Mouse (Mus musculus) liver, adult (tissue): ENCODE data around the gene Olfr11.

Experiments
- GATA4 ChIP-seq: IDR thresholded peaks from 2 replicates; pipeline ENCODE4 v1.6.1; 2014; ENCODE audit warnings: mild to moderate bottlenecking, low read length; ENCODE audit not compliant: insufficient replicate concordance

Gene Olfr11

DNA sequence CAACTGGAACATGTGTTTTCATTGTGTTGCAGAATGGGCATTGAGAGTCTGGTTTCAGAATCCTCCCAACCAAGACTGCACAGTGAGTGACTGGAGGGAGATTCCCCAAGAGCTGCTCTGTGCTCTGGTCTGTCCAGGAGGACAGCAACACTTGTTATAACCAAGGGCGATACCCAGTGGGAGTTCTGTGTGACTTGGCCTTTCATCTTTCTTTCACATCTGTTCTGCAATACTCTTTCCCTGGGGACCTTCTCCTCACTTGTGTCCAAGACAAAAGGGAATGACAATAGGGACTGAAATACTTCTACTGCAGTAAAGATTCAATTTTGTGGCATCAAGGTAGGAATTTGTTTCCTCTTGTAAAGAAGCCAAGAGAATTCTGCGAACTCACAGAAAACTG, at the start of gene Olfr11:
TSS of gene Olfr11 (minus strand) at position 101 of the 400 bp plus-strand sequence.
- TF ChIP-seq GATA4 = no peak

DNA sequence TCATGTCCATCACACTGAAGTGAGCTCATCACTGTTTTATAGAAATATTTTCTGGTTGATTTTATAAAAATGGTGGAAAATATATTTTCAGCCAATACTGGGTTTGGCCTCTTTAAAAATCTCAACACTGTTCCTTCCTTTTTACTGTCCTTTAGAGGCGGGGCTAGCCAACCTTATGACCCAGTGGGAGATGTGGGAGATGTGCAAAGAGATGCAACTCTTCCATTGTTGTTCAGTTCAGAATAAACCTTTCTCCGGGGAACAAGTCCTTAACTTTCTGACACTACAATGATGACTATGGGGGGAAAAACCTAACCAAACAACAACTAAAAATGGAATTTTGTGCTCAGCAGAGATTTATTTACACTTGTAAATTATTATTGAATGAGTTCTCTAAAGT, 35.0 kb upstream of the Olfr11 start, which contains the start of gene Olfr1360:
TSS of gene Olfr1360 (minus strand) at position 101 of the 400 bp plus-strand sequence.
- TF ChIP-seq GATA4 = no peak

DNA sequence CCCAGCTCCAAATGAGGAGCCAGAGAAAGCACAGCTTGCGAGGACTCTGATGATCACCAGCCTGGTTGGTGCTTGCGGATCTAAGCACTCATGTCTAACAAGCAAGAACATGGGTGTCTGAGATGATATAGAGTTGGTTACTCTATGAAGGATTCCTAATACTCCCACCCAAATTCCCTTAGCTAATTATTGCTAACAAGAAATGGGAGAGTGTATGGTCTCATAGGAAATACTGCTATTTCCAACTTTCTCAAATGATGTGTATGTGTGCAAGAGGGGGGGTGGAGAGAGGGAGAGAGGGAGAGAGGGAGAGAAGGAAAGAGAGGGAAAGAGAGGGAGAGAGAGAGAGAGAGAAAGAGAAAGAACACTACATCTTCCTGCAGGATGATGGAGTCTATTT, 21.0 kb upstream of the Olfr11 start, which contains the start of gene Olfr1361:
TSS of gene Olfr1361 (minus strand) at position 101 of the 400 bp plus-strand sequence.
- TF ChIP-seq GATA4 = no peak

DNA sequence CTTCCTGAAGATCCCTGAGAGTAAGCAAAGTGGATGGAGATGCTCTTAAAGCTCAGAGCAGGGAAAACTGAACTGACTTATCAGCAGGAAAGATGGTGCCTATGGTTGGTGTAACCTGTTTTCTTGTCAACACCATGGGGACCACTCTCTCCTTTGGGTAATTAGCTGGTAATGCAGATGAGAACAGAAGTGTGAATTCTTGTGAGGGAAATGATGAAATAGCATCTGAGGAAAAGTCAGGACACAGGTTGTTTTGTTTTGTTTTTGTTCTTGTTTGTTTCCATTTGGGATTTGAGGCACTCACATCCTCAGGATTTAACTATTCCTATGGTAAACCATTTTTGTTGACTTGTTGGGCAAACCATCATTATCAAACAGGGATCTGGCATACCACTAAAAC, 28.4 kb downstream of the Olfr11 start, which contains the start of gene Olfr1362:
TSS of gene Olfr1362 (minus strand) at position 101 of the 400 bp plus-strand sequence.
- no peak for TF ChIP-seq GATA4

DNA sequence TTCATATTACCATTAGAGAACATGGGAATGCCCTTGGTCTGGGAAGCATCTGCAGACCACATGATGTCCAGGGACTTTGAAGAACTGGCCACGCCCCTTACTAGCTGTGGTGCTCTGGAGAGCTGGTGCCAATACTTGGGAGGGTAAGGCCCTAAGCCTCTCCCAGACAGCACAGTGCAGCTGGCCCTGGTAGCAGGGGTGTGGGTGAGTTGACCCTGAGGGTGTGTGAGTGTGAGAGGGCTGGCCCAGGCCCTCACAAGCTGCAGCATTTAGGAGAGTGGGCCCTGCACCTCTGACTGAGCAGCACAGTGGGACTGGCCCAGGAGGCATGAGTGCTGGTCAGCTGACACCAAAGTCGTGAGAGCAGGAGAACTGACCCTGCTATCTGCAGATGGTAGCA, 50.7 kb downstream of the Olfr11 start:
- no peak for TF ChIP-seq GATA4
